Mouse (Mus musculus) cerebellum, adult 2 months (tissue): ENCODE measurements around the gene Ppp6r2.

Source experiments
- CTCF ChIP-seq: fragments of 200-500 bp; IDR thresholded peaks from 2 replicates; pipeline ENCODE4 v1.5.1; 2011; ENCODE audit warnings: low read depth, mild to moderate bottlenecking, control low read depth, low read length, moderate library complexity, borderline replicate concordance; ENCODE audit not compliant: insufficient read depth
- POLR2A ChIP-seq: fragments of 200-500 bp; IDR thresholded peaks from 2 replicates; pipeline ENCODE4 v1.6.1; 2011; ENCODE audit warnings: low read length, control low read depth, borderline replicate concordance; ENCODE audit not compliant: insufficient read depth

GRCm38 (mm10) chr15:89196313-89196706, 15.0 kb upstream of the Ppp6r2 start, which contains the start of gene Dennd6b:
- TF ChIP-seq CTCF (peak; percentile 79), POLR2A (no peak)
